Mouse (Mus musculus): ENCODE measurements at regions not wholly inside any gene's neighbourhood (a gene's known extent, or its start where the extent isn't known, plus 50 kb on each side); places are given as distances from the start of the nearest gene placed in this dataset.

GRCm38 (mm10) chr13:43865036-43865435, 80.5 kb downstream of the Cd83 start:
- TF ChIP-seq GATA1 (IDR thresholded peaks at IDR 0.05; ENCODE audit: low read length), result no peak
- no peak for TF ChIP-seq TAL1 (IDR thresholded peaks at IDR 0.05; ENCODE audit: low read length)

Measured in erythroblast, embryonic 14.5 days (primary cell).